Mouse (Mus musculus) midbrain, postnatal 0 days (tissue): ENCODE data around the gene Plekho2. TPM values are rescaled to one million over a fixed set of nuclear protein-coding genes. Genes with fewer than 3 reads are reported as not detected.

Experiments used
- ATAC-seq: fragments of 200-750 bp; cut with Nextera tagmentation; 2 replicates; pipeline ENCODE4 v1.8.0; 2017; ENCODE audit warnings: moderate number of reproducible peaks, mild to moderate bottlenecking, moderate TSS enrichment, moderate library complexity; ENCODE audit not compliant: low FRiP score
- DNase-seq: peaks from one replicate; pipeline ENCODE4 v3.0.0-alpha.2; 2015; ENCODE audit warnings: low spot score
- H3K27ac ChIP-seq: fragments of 300-500 bp; sonication (generic); 2 replicates; pipeline ENCODE4 v1.5.1; 2014; ENCODE audit warnings: low read depth, mild to moderate bottlenecking, low read length, mixed read lengths
- H3K27me3 ChIP-seq: fragments of 300-500 bp; sonication (generic); 2 replicates; pipeline ENCODE4 v1.6.1; 2014; ENCODE audit warnings: low read length, control low read depth, mixed read lengths; ENCODE audit not compliant: insufficient read depth
- H3K36me3 ChIP-seq: fragments of 300-500 bp; sonication (generic); 2 replicates; pipeline ENCODE4 v1.6.1; 2014; ENCODE audit warnings: low read length, control low read depth, mixed read lengths; ENCODE audit not compliant: insufficient read depth
- H3K4me1 ChIP-seq: fragments of 300-500 bp; sonication (generic); 2 replicates; pipeline ENCODE4 v1.6.1; 2014; ENCODE audit warnings: mild to moderate bottlenecking, control low read depth, antibody characterized with exemption, low read length, mixed read lengths; ENCODE audit not compliant: insufficient read depth
- H3K4me2 ChIP-seq: fragments of 300-500 bp; sonication (generic); 2 replicates; pipeline ENCODE4 v1.6.1; 2014; ENCODE audit warnings: low read depth, mild to moderate bottlenecking, low read length, mixed read lengths; ENCODE audit not compliant: poor library complexity, severe bottlenecking
- H3K4me3 ChIP-seq: fragments of 300-500 bp; sonication (generic); 2 replicates; pipeline ENCODE4 v1.5.1; 2014; ENCODE audit warnings: low read depth, mild to moderate bottlenecking, low read length, moderate library complexity
- H3K9ac ChIP-seq: fragments of 300-500 bp; sonication (generic); replicated peaks from 2 replicates; pipeline ENCODE4 v1.6.1; 2014; ENCODE audit warnings: mild to moderate bottlenecking, low read length, moderate library complexity, mixed read lengths; ENCODE audit not compliant: poor library complexity, severe bottlenecking
- H3K9me3 ChIP-seq: fragments of 300-500 bp; sonication (generic); 2 replicates; pipeline ENCODE4 v1.6.1; 2016; ENCODE audit warnings: low read length, control low read depth
- CTCF ChIP-seq: IDR thresholded peaks from 2 replicates; pipeline ENCODE4 v1.5.1; 2016; ENCODE audit warnings: antibody characterized with exemption, mild to moderate bottlenecking
- WGBS: fragments of 180-500 bp; shearing (Covaris S2); extraction: QIAGEN DNeasy Blood & Tissue Kit; methylation state at CpG from one replicate; pipeline ENCODE4 v1.1.7; 2014; 5-methylcytosine and 5-hydroxymethylcytosine counted together
- polyA plus RNA-seq: library from polyadenylated mRNA; unstranded; fragments of >200 nt; fragmentation: Nextera tagmentation; extraction: Ambion mirVana; gene quantifications from 2 replicates; pipeline ENCODE4 v1.2.1, GENCODE M21; 2015
- total RNA-seq: library from RNA; depleted of rRNA; stranded (reverse); fragments of >200 nt; gene quantifications from 2 replicates; pipeline ENCODE4 v1.2.3, GENCODE M21; 2014

Gene Plekho2
- total and polyA plus RNA-seq, 2 experiments from 2014 or later: 3.1 to 9.0 TPM

- Histone ChIP-seq H3K27me3 (peaks cover 10% of the 10 kb centered on the region), H3K9ac (peak overlapping the region; percentile 44), H3K9me3 (no peaks in the 10 kb centered on the region), H3K27ac (no peak overlapping the region), H3K36me3 (no peaks in the 10 kb centered on the region), H3K4me1 (no peaks in the 10 kb centered on the region; the same call in 1 of the 2 replicates), H3K4me2 (peak overlapping the region; percentile 100), H3K4me3 (peak overlapping the region; percentile 48)
- no peak; the same call in 1 of the 2 replicates for ATAC-seq
- DNase-seq: no peak
- WGBS: under 1% methylated on average over 61 of the region's 64 CpGs
- no peak for TF ChIP-seq CTCF
Measured at GRCm38 (mm10) chr9:65587573-65588358, 7.9 kb upstream of the Plekho2 start.

- Histone ChIP-seq H3K4me1 (no peaks in the 10 kb centered on the region; the same call in 1 of the 2 replicates), H3K4me3 (peak overlapping the region; percentile 48), H3K27me3 (peaks cover 10% of the 10 kb centered on the region), H3K9me3 (no peaks in the 10 kb centered on the region), H3K27ac (no peak overlapping the region), H3K36me3 (no peaks in the 10 kb centered on the region), H3K4me2 (peak overlapping the region; percentile 100), H3K9ac (0 out of 2 replicates have a peak overlapping the region, but pooled peaks have one; percentile 3)
- no peak for DNase-seq
- WGBS: under 1% methylated on average over 6 of the region's 6 CpGs
- TF ChIP-seq CTCF: no peak
- no peak for ATAC-seq
Measured at GRCm38 (mm10) chr9:65587270-65587572, 7.4 kb upstream of the Plekho2 start.

GRCm38 (mm10) chr9:65586406-65587269, 6.8 kb upstream of the Plekho2 start, which contains the start of gene Pif1:
Gene Pif1 (plus strand): TSS chr9:65587160.
- H3K4me3 ChIP-seq: peak within 1 kb of the TSS; percentile 48
- H3K4me2 ChIP-seq: peak within 1 kb of the TSS; percentile 100
- no peak within 1 kb of the TSS for H3K27ac ChIP-seq
- no peaks in the 10 kb centered on the region for H3K9me3 ChIP-seq
- no peaks in the 10 kb centered on the region for H3K36me3 ChIP-seq
- DNase-seq (peak; percentile 86), ATAC-seq (peak; percentile 74)
- TF ChIP-seq CTCF: no peak
- peaks cover 10% of the 10 kb centered on the region for H3K27me3 ChIP-seq
- H3K9ac ChIP-seq: peak within 1 kb of the TSS; percentile 44
- H3K4me1 ChIP-seq: no peaks in the 10 kb centered on the region; the same call in 1 of the 2 replicates
- 10% methylated on average over 28 of the region's 28 CpGs for WGBS

- 34% methylated on average over 8 of the region's 8 CpGs for WGBS
- Histone ChIP-seq H3K9me3 (no peaks in the 10 kb centered on the region), H3K4me2 (no peak overlapping the region), H3K9ac (no peak overlapping the region), H3K36me3 (no peaks in the 10 kb centered on the region), H3K4me3 (no peak overlapping the region), H3K4me1 (peaks cover 2% of the 10 kb centered on the region; the same call in 1 of the 2 replicates), H3K27ac (no peak overlapping the region), H3K27me3 (0 out of 2 replicates have a peak, but pooled peaks cover 4% of the 10 kb centered on the region)
- DNase-seq (no peak), ATAC-seq (no peak)
- no peak for TF ChIP-seq CTCF
Measured at GRCm38 (mm10) chr9:65583045-65583444, 3.2 kb upstream of the Plekho2 start.

- peak; percentile 62 for ATAC-seq
- TF ChIP-seq CTCF: peak; percentile 97
- H3K4me3 ChIP-seq: peak overlapping the region; percentile 54
- H3K9ac ChIP-seq: peak overlapping the region; percentile 55; the same call in 1 of the 2 replicates
- no peaks in the 10 kb centered on the region for H3K36me3 ChIP-seq
- no peaks in the 10 kb centered on the region for H3K9me3 ChIP-seq
- H3K4me1 ChIP-seq: peaks cover 2% of the 10 kb centered on the region; the same call in 1 of the 2 replicates
- H3K27me3 ChIP-seq: no peaks in the 10 kb centered on the region
- WGBS: 9% methylated on average over 18 of the region's 29 CpGs
- DNase-seq: peak; percentile 92
- H3K4me2 ChIP-seq: peak overlapping the region; percentile 86
- H3K27ac ChIP-seq: peak overlapping the region; percentile 38; the same call in 1 of the 2 replicates
Measured at GRCm38 (mm10) chr9:65580401-65581256, 789 bp upstream of the Plekho2 start.
